Mouse (Mus musculus) hindbrain, embryonic 11.5 days (tissue): ENCODE measurements around the gene Klk4. TPM values are rescaled to one million over a fixed set of nuclear protein-coding genes. Genes with fewer than 3 reads are reported as not detected.

Source experiments
- ATAC-seq: fragments of 200-750 bp; cut with Nextera tagmentation; 2 replicates; pipeline ENCODE4 v1.8.0; 2017; ENCODE audit warnings: mild to moderate bottlenecking, moderate TSS enrichment, moderate library complexity; ENCODE audit not compliant: low FRiP score
- DNase-seq: peaks from one replicate; pipeline ENCODE4 v3.0.0-alpha.2; 2015; ENCODE audit warnings: low spot score
- H3K27ac ChIP-seq: fragments of 300-500 bp; sonication (generic); 2 replicates; pipeline ENCODE4 v1.5.1; 2014; ENCODE audit warnings: mild to moderate bottlenecking, low read depth, low read length
- H3K27me3 ChIP-seq: fragments of 300-500 bp; sonication (generic); 2 replicates; pipeline ENCODE4 v1.6.1; 2014; ENCODE audit warnings: mild to moderate bottlenecking, low read length, moderate library complexity, mixed read lengths; ENCODE audit not compliant: control insufficient read depth, insufficient read depth
- H3K36me3 ChIP-seq: fragments of 300-500 bp; sonication (generic); 2 replicates; pipeline ENCODE4 v1.6.1; 2014; ENCODE audit warnings: mild to moderate bottlenecking, low read length, moderate library complexity, mixed read lengths; ENCODE audit not compliant: control insufficient read depth, insufficient read depth
- H3K4me1 ChIP-seq: fragments of 300-500 bp; sonication (generic); replicated peaks from 2 replicates; pipeline ENCODE4 v1.6.1; 2014; ENCODE audit warnings: low read length, mixed read lengths; ENCODE audit not compliant: control insufficient read depth, insufficient read depth
- H3K4me2 ChIP-seq: fragments of 300-500 bp; sonication (generic); replicated peaks from 2 replicates; pipeline ENCODE4 v1.6.1; 2014; ENCODE audit warnings: mild to moderate bottlenecking, low read depth, low read length
- H3K4me3 ChIP-seq: fragments of 300-500 bp; sonication (generic); 2 replicates; pipeline ENCODE4 v1.5.1; 2014; ENCODE audit warnings: low read depth, low read length
- H3K9ac ChIP-seq: fragments of 300-500 bp; sonication (generic); 2 replicates; pipeline ENCODE4 v1.6.1; 2014; ENCODE audit warnings: low read depth, low read length
- H3K9me3 ChIP-seq: fragments of 300-500 bp; sonication (generic); 2 replicates; pipeline ENCODE4 v1.6.1; 2016; ENCODE audit warnings: low read length; ENCODE audit not compliant: control insufficient read depth
- WGBS: fragments of 180-500 bp; shearing (Covaris S2); extraction: QIAGEN DNeasy Blood & Tissue Kit; methylation state at CpG from one replicate; pipeline ENCODE4 v1.1.7; 2014; 5-methylcytosine and 5-hydroxymethylcytosine counted together
- polyA plus RNA-seq: library from polyadenylated mRNA; unstranded; fragments of >200 nt; fragmentation: Nextera tagmentation; extraction: Ambion mirVana; gene quantifications from 2 replicates; pipeline ENCODE4 v1.2.1, GENCODE M21; 2014

The Klk4 gene
- polyA plus RNA-seq, 1 experiment from 2014 or later, result not detected

DNA sequence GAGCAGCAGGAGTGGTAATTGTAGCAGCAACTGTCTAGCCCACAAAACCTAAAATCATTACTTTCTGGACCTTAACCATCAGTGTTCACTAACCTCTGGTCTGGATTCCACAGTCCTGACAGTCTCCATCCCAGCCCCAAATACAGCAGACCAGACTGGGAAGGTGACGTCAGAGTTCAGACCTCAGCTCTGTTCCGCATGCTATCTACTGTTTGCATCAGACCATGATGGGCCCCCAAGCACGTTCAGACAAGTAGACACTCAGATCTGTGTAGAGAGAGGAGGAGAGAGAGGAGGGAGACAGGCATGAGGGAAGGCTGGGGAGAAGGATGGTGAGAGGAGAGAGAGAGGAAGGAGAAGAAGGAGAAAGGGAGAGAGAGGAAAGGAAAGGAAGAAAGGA, 10.8 kb downstream of the Klk4 start:
- H3K4me1 ChIP-seq, result no peaks in the 10 kb centered on the region
- no peaks in the 10 kb centered on the region for H3K9me3 ChIP-seq
- no peak overlapping the region for H3K27ac ChIP-seq
- H3K36me3 ChIP-seq, result no peaks in the 10 kb centered on the region
- ATAC-seq (no peak), DNase-seq (no peak)
- no peak overlapping the region for H3K4me2 ChIP-seq
- WGBS, result 66% methylated on average over 3 of the region's 3 CpGs
- H3K27me3 ChIP-seq, result no peaks in the 10 kb centered on the region
- H3K9ac ChIP-seq, result no peak overlapping the region
- no peak overlapping the region for H3K4me3 ChIP-seq

DNA sequence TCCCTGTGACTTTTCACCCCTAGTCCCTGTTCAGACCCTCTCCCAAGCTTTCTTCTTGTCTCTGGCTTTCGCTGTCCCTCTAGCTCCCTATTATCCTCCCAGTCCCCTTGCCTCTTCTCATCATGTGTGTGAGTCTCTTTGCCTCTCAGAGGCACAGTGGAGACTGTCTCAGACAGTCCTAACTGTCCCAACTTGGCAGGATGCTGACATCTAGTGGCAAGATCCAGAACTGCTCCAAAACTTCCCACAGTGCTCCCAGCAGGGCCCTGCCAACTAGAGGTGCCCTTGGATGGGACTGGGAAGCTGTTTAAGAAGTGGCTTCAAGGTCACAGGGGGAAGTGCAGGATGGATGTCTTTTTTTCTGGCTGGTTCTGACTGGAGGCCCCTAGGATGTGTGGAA, 13.9 kb downstream of the Klk4 start:
- DNase-seq, result peak; percentile 93
- ATAC-seq, result peak; percentile 92
- no peak overlapping the region for H3K9ac ChIP-seq
- H3K9me3 ChIP-seq, result no peaks in the 10 kb centered on the region
- H3K4me1 ChIP-seq, result no peaks in the 10 kb centered on the region
- WGBS, result 24% methylated on average over 1 of the region's 1 CpGs
- no peaks in the 10 kb centered on the region for H3K27me3 ChIP-seq
- no peak overlapping the region for H3K4me3 ChIP-seq
- H3K4me2 ChIP-seq, result no peak overlapping the region
- H3K36me3 ChIP-seq, result no peaks in the 10 kb centered on the region
- H3K27ac ChIP-seq, result no peak overlapping the region

DNA sequence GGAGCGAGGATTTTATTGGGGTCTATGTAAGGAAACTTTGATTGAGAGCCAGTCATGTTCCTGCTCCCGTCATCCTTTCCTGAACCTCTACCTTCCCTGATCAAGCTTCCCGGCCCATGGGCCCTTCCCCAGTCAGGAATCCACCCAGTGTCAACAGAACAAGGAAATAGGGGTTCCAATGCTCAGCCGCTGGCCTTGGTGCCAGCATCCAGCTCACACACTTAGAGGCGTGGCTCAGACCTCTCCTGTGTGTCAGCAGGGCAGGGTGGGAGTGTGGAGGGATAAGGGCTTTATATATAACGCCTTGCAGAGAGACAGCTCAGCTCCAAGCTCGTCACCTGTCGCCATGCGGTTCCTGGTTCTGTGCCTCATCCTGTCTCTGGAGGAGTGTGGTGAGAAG, 33.9 kb downstream of the Klk4 start:
- H3K27me3 ChIP-seq, result no peaks in the 10 kb centered on the region
- no peaks in the 10 kb centered on the region for H3K4me1 ChIP-seq
- H3K4me3 ChIP-seq, result no peak overlapping the region
- no peak overlapping the region for H3K4me2 ChIP-seq
- no peaks in the 10 kb centered on the region for H3K36me3 ChIP-seq
- no peaks in the 10 kb centered on the region for H3K9me3 ChIP-seq
- WGBS, result 77% methylated on average over 9 of the region's 9 CpGs
- DNase-seq (no peak), ATAC-seq (no peak)
- H3K27ac ChIP-seq, result no peak overlapping the region
- no peak overlapping the region for H3K9ac ChIP-seq

DNA sequence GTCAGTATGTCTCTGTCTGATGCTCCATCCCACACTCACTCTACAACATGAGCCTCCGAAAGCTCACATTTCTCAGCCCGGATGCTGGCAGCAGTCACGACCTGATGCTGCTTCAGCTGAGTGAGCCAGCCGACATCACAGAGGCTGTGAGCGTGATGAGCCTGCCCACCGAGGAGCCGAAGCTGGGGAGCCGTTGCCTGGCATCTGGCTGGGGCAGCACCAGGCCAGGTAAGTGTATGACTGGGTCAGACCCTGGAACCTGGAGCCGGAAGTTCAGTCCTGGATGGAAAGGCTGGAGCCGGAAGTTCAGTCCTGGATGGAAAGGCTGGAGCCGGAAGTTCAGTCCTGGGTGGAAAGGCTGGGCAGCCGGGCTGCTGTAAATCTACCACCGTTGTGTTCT, 37.5 kb downstream of the Klk4 start:
- Histone ChIP-seq H3K36me3 (no peaks in the 10 kb centered on the region), H3K27me3 (no peaks in the 10 kb centered on the region), H3K27ac (no peak overlapping the region), H3K4me2 (no peak overlapping the region), H3K4me1 (no peaks in the 10 kb centered on the region), H3K9ac (no peak overlapping the region), H3K4me3 (no peak overlapping the region), H3K9me3 (no peaks in the 10 kb centered on the region)
- ATAC-seq (no peak), DNase-seq (no peak)
- 88% methylated on average over 13 of the region's 13 CpGs for WGBS

DNA sequence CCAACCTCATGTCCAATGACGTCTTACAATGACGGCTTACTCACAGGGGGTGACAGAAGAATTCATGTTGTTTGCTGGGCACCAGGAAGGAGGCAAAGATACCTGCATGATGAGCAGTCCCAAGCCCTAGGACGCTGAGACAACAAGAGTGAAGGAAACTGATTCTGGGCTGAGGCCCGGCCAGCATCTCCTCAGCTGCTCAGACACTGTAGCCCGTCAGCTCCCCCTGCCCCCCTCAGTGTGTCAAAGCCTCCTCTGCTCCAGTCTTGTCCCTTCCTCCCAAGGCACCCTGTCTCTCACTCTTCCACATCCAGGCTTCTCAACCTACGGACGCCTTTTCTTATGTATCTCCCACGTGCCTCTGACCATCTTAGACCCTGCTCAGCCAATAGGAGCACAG, 37.9 kb downstream of the Klk4 start:
- Histone ChIP-seq H3K4me1 (no peaks in the 10 kb centered on the region), H3K4me3 (no peak overlapping the region), H3K27ac (no peak overlapping the region), H3K9ac (no peak overlapping the region), H3K9me3 (no peaks in the 10 kb centered on the region), H3K4me2 (no peak overlapping the region), H3K36me3 (no peaks in the 10 kb centered on the region), H3K27me3 (no peaks in the 10 kb centered on the region)
- ATAC-seq, result no peak
- DNase-seq, result no peak
- 80% methylated on average over 8 of the region's 8 CpGs for WGBS

DNA sequence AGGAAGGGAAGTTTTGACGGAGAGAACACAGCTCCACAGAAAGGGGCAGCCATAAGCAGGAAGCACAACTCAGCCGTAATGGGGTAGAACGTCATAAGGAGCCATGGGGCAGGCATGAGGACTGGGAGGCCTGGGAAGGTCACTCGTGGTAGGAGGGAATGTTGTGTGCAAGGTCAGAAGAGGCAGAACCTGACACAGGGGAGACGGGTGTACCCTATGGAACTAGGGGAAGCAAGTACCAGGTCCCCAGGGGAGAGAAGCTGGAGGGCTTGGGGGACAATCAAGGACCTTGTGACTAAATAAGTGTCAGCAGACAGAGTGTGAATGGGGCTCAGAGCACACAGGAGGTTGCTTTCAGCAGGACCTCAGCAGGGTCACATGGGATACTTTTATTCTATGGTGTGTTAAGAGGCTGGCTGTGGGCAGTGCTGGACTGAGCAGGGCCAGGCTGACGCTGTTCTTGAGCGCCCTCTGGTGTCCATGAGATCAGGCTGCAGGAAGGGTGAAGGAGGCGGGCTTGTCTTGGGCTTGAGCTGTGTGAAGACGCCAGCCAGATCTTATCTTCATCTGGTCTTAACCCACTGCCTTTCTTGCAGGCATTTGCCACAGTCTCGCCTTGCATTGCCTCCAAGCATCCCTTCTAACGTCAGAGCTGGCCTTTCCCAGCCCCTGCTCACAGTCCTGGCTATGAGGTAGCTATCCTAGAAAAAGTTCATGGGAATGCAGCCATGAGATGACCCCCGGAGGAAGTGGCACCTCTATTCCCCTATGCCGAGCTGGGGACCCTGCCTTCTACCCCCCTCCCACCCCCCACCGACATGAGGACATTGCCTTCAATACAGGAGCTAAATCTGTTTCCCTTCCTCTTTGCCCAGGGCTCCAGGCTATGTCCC, 38.8 kb downstream of the Klk4 start:
- Histone ChIP-seq H3K4me1 (no peaks in the 10 kb centered on the region), H3K36me3 (no peaks in the 10 kb centered on the region), H3K4me3 (no peak overlapping the region), H3K27ac (no peak overlapping the region), H3K9ac (no peak overlapping the region), H3K27me3 (no peaks in the 10 kb centered on the region), H3K4me2 (no peak overlapping the region), H3K9me3 (no peaks in the 10 kb centered on the region)
- ATAC-seq (peak; percentile 90), DNase-seq (peak; percentile 82)
- 31% methylated on average over 14 of the region's 14 CpGs for WGBS

DNA sequence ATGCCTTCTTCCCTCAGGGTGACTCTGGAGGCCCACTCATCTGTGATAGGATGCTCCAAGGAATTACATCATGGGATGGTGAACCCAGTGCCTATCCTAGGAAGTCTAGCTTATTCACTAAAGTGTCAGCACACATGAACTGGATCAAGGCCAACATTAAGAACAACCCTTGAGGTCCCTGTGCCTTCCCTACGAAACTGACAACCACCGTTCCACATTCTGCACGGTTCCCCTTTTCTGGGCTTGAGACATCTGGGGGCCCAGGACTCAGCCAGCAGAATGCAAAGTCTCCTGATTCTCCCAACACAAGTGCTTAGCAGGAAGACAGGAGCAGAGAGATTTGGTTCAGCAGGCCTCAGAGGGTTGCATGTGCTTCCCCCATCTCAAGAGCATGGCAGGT, 39.6 kb downstream of the Klk4 start:
- no peak for DNase-seq
- 96% methylated on average over 3 of the region's 3 CpGs for WGBS
- no peak for ATAC-seq
- Histone ChIP-seq H3K9me3 (no peaks in the 10 kb centered on the region), H3K27ac (no peak overlapping the region), H3K4me1 (no peaks in the 10 kb centered on the region), H3K36me3 (no peaks in the 10 kb centered on the region), H3K4me2 (no peak overlapping the region), H3K27me3 (no peaks in the 10 kb centered on the region), H3K4me3 (no peak overlapping the region), H3K9ac (no peak overlapping the region)

DNA sequence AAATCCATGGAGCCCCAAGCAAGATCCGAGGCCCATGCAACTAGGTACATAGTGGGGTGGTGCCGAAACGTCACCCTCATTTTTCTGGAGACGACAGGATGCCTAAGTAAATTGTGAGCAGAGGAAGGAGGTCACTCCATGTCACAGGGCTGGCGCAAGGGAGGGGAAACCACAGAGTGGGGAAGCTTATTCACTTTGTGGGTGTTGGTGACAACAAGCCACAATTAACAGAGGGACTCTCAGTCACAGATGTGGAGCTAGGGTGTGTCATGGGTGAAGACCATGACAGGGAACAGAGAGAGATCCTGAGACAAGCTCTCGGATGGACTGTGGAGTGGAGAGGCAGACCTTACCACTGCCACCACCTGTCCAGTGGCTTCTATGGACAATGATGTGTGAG, 40.1 kb downstream of the Klk4 start:
- Histone ChIP-seq H3K9ac (no peak overlapping the region), H3K4me3 (no peak overlapping the region), H3K27ac (no peak overlapping the region), H3K4me2 (no peak overlapping the region), H3K9me3 (no peaks in the 10 kb centered on the region), H3K27me3 (no peaks in the 10 kb centered on the region), H3K36me3 (no peaks in the 10 kb centered on the region), H3K4me1 (no peaks in the 10 kb centered on the region)
- WGBS, result 85% methylated on average over 6 of the region's 6 CpGs
- ATAC-seq (no peak), DNase-seq (no peak)

DNA sequence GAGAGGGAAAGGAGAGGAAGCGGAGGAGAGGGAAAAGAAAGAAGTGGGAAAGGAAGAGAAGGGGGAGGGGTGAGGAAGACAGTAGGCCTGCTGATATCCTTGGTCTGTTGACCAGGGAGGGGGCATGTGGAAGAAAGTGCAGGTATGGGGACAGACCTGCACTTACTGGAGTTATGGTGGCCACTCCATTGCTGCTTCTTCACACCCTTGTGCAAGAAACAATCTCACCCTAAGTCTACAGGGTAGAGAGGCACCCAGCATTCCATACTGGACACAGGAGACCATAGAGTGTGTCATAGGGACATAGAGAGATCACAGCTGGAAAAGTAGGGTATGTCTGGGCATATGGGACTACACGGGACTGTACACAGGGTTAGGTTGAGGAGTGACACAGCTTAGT, 41.0 kb downstream of the Klk4 start:
- H3K27ac ChIP-seq, result no peak overlapping the region
- no peak overlapping the region for H3K9ac ChIP-seq
- no peaks in the 10 kb centered on the region for H3K9me3 ChIP-seq
- no peaks in the 10 kb centered on the region for H3K27me3 ChIP-seq
- ATAC-seq (no peak), DNase-seq (no peak)
- WGBS, result 95% methylated on average over 2 of the region's 2 CpGs
- H3K4me3 ChIP-seq, result no peak overlapping the region
- no peaks in the 10 kb centered on the region for H3K36me3 ChIP-seq
- H3K4me2 ChIP-seq, result no peak overlapping the region
- no peaks in the 10 kb centered on the region for H3K4me1 ChIP-seq
